Mouse (Mus musculus) G1E (cell line): ENCODE measurements around the gene Rpap2. TPM values are rescaled to one million over a fixed set of nuclear protein-coding genes. Genes with fewer than 3 reads are reported as not detected.

Experiments used
- ATAC-seq: 2 replicates; pipeline ENCODE4 v1.8.0; 2016; ENCODE audit warnings: mild to moderate bottlenecking; ENCODE audit not compliant: insufficient number of reproducible peaks, poor library complexity, low FRiP score, severe bottlenecking; ENCODE audit errors: extremely low read depth
- DNase-seq: peaks from one replicate; pipeline ENCODE4 v3.0.0; 2012; ENCODE audit warnings: low spot score
- H3K27me3 ChIP-seq: 2 replicates; pipeline ENCODE4 v1.6.1; 2012; ENCODE audit warnings: mild to moderate bottlenecking, low read length, inconsistent platforms; ENCODE audit not compliant: insufficient read depth
- H3K36me3 ChIP-seq: replicated peaks from 2 replicates; pipeline ENCODE3; 2012; ENCODE audit warnings: mild to moderate bottlenecking, inconsistent platforms
- H3K4me1 ChIP-seq: 2 replicates; pipeline ENCODE4 v1.6.1; 2012; ENCODE audit warnings: low read depth, low read length, inconsistent platforms, mixed read lengths; ENCODE audit not compliant: insufficient read depth
- H3K4me3 ChIP-seq: 2 replicates; pipeline ENCODE4 v1.5.1; 2012; ENCODE audit warnings: low read depth, mild to moderate bottlenecking, inconsistent platforms, low read length, moderate library complexity, mixed read lengths
- H3K9me3 ChIP-seq: replicated peaks from 2 replicates; pipeline ENCODE4 v1.6.1; 2012; ENCODE audit warnings: inconsistent platforms
- CTCF ChIP-seq: IDR thresholded peaks from 2 replicates; pipeline ENCODE4 v1.5.1; 2012; ENCODE audit warnings: low read depth, low read length, inconsistent platforms, mixed read lengths
- GATA1 ChIP-seq: IDR thresholded peaks from 2 replicates; pipeline ENCODE4 v1.6.1; 2012; ENCODE audit warnings: borderline replicate concordance, low read length, inconsistent platforms, mixed read lengths
- GATA2 ChIP-seq: IDR thresholded peaks from 2 replicates; pipeline ENCODE4 v1.6.1; 2012; ENCODE audit warnings: low read depth, low read length, inconsistent platforms, borderline replicate concordance
- POLR2AphosphoS5 ChIP-seq: IDR thresholded peaks from 2 replicates; pipeline ENCODE4 v1.6.1; 2012; ENCODE audit warnings: low read depth, low read length, inconsistent platforms; ENCODE audit not compliant: insufficient replicate concordance
- TAL1 ChIP-seq: conservative IDR thresholded peaks from 2 replicates; pipeline ENCODE4 v1.6.1; 2012; ENCODE audit warnings: low read depth, low read length, inconsistent platforms, mixed read lengths
- polyA plus RNA-seq: library from polyadenylated mRNA; stranded (reverse); fragments of >175 nt; gene quantifications from 2 replicates; pipeline ENCODE4 v1.2.3, GENCODE M21; 2012
- total RNA-seq, 2 experiments: library from RNA; stranded (forward) in 1 of 2; stranded (reverse) in 1 of 2; fragments of 200-1000 nt in 1 of 2; fragments of >200 nt in 1 of 2; fragmentation: Nextera tagmentation in 1 of 2; gene quantifications; 2 replicates each; pipeline ENCODE4 v1.2.3; 2014 to 2017

Rpap2 gene
- total and polyA plus RNA-seq, 3 experiments, result 4.5 to 42.8 (median 35.0) TPM

- ATAC-seq (no peak), DNase-seq (no peak)
- H3K4me1 ChIP-seq, result peaks cover 17% of the 10 kb centered on the region
- H3K27me3 ChIP-seq, result peaks cover 35% of the 10 kb centered on the region
- TF ChIP-seq TAL1, result no peak
- no peak for TF ChIP-seq GATA2
- no peak for TF ChIP-seq CTCF
- TF ChIP-seq POLR2AphosphoS5, result no peak
- TF ChIP-seq GATA1, result no peak
- no peak overlapping the region for H3K4me3 ChIP-seq
- no peaks in the 10 kb centered on the region for H3K36me3 ChIP-seq
- peaks cover 7% of the 10 kb centered on the region; the same call in 1 of the 2 replicates for H3K9me3 ChIP-seq
These were observed 101.7 kb downstream of the Rpap2 start for GRCm38 (mm10) chr5:107698888-107699287.

- ATAC-seq (no peak; the same call in 1 of the 2 replicates), DNase-seq (no peak)
- peaks cover 30% of the 10 kb centered on the region for H3K27me3 ChIP-seq
- no peak overlapping the region for H3K4me3 ChIP-seq
- H3K9me3 ChIP-seq, result peaks cover 5% of the 10 kb centered on the region; the same call in 1 of the 2 replicates
- peaks cover 17% of the 10 kb centered on the region for H3K4me1 ChIP-seq
- no peaks in the 10 kb centered on the region for H3K36me3 ChIP-seq
- no peak for TF ChIP-seq CTCF
- peak; percentile 51 for TF ChIP-seq TAL1
These were observed 103.7 kb downstream of the Rpap2 start for GRCm38 (mm10) chr5:107700873-107701272.

- no peak for TF ChIP-seq POLR2AphosphoS5
- no peak for TF ChIP-seq GATA2
- TF ChIP-seq CTCF, result no peak
- TF ChIP-seq TAL1, result no peak
- H3K4me3 ChIP-seq, result no peak overlapping the region
- DNase-seq, result no peak
- 0 out of 2 replicates have a peak, but pooled peaks cover 3% of the 10 kb centered on the region for H3K9me3 ChIP-seq
- peaks cover 32% of the 10 kb centered on the region for H3K27me3 ChIP-seq
- no peak for ATAC-seq
- peaks cover 17% of the 10 kb centered on the region for H3K4me1 ChIP-seq
- no peaks in the 10 kb centered on the region for H3K36me3 ChIP-seq
These were observed 104.5 kb downstream of the Rpap2 start for GRCm38 (mm10) chr5:107701658-107702057.

GRCm38 (mm10) chr5:107703207-107703763, 106.1 kb downstream of the Rpap2 start:
- ATAC-seq, result no peak

GRCm38 (mm10) chr5:107705756-107706155, 108.6 kb downstream of the Rpap2 start:
- TF ChIP-seq GATA2, result no peak
- no peaks in the 10 kb centered on the region for H3K36me3 ChIP-seq
- peaks cover 17% of the 10 kb centered on the region for H3K4me1 ChIP-seq
- DNase-seq (no peak), ATAC-seq (no peak)
- no peak overlapping the region for H3K4me3 ChIP-seq
- H3K9me3 ChIP-seq, result no peaks in the 10 kb centered on the region
- H3K27me3 ChIP-seq, result peaks cover 31% of the 10 kb centered on the region

More at GRCm38 (mm10) chr5:107703207-107703763, 106.1 kb downstream of the Rpap2 start:
- Histone ChIP-seq H3K9me3 (no peaks in the 10 kb centered on the region), H3K36me3 (no peaks in the 10 kb centered on the region), H3K4me1 (peaks cover 27% of the 10 kb centered on the region), H3K4me3 (no peak overlapping the region), H3K27me3 (peaks cover 37% of the 10 kb centered on the region)
- DNase-seq, result no peak
- TF ChIP-seq TAL1 (no peak), GATA2 (no peak), CTCF (no peak), GATA1 (no peak), POLR2AphosphoS5 (no peak)

GRCm38 (mm10) chr5:107706262-107706661, 109.1 kb downstream of the Rpap2 start:
- H3K4me1 ChIP-seq, result peaks cover 17% of the 10 kb centered on the region
- ATAC-seq, result no peak
- DNase-seq, result no peak
- TF ChIP-seq GATA2 (no peak), TAL1 (no peak), CTCF (no peak), GATA1 (no peak), POLR2AphosphoS5 (no peak)
- peaks cover 35% of the 10 kb centered on the region for H3K27me3 ChIP-seq
- no peaks in the 10 kb centered on the region for H3K9me3 ChIP-seq
- H3K36me3 ChIP-seq, result no peaks in the 10 kb centered on the region
- H3K4me3 ChIP-seq, result no peak overlapping the region
